Mouse (Mus musculus) midbrain, embryonic 14.5 days (tissue): ENCODE data around the gene Srsf1. TPM values are rescaled to one million over a fixed set of nuclear protein-coding genes. Genes with fewer than 3 reads are reported as not detected.

Experiments used
- ATAC-seq: fragments of 200-750 bp; cut with Nextera tagmentation; 2 replicates; pipeline ENCODE4 v1.8.0; 2017; ENCODE audit warnings: moderate number of reproducible peaks, moderate library complexity; ENCODE audit not compliant: low FRiP score, low TSS enrichment
- DNase-seq: peaks from one replicate; pipeline ENCODE4 v3.0.0-alpha.2; 2015
- H3K27ac ChIP-seq: fragments of 300-500 bp; sonication (generic); replicated peaks from 2 replicates; pipeline ENCODE4 v1.5.1; 2014; ENCODE audit warnings: mild to moderate bottlenecking, low read depth, low read length, moderate library complexity
- H3K27me3 ChIP-seq: fragments of 300-500 bp; sonication (generic); 2 replicates; pipeline ENCODE4 v1.6.1; 2014; ENCODE audit warnings: low read length, control low read depth, mixed read lengths; ENCODE audit not compliant: control insufficient read depth, insufficient read depth
- H3K36me3 ChIP-seq: fragments of 300-500 bp; sonication (generic); 2 replicates; pipeline ENCODE4 v1.6.1; 2014; ENCODE audit warnings: low read length, control low read depth; ENCODE audit not compliant: control insufficient read depth, insufficient read depth
- H3K4me1 ChIP-seq: fragments of 300-500 bp; sonication (generic); 2 replicates; pipeline ENCODE4 v1.6.1; 2014; ENCODE audit warnings: mild to moderate bottlenecking, antibody characterized with exemption, low read length, control low read depth; ENCODE audit not compliant: control insufficient read depth, insufficient read depth
- H3K4me2 ChIP-seq: fragments of 300-500 bp; sonication (generic); 2 replicates; pipeline ENCODE4 v1.6.1; 2014; ENCODE audit warnings: mild to moderate bottlenecking, low read length, moderate library complexity
- H3K4me3 ChIP-seq: fragments of 300-500 bp; sonication (generic); replicated peaks from 2 replicates; pipeline ENCODE4 v1.5.1; 2014; ENCODE audit warnings: low read depth, low read length
- H3K9ac ChIP-seq: fragments of 300-500 bp; sonication (generic); replicated peaks from 2 replicates; pipeline ENCODE4 v1.6.1; 2014; ENCODE audit warnings: mild to moderate bottlenecking, low read length, moderate library complexity
- H3K9me3 ChIP-seq: fragments of 300-500 bp; sonication (generic); 2 replicates; pipeline ENCODE4 v1.6.1; 2016; ENCODE audit warnings: low read length, control low read depth, mixed read lengths; ENCODE audit not compliant: control insufficient read depth
- WGBS: fragments of 180-500 bp; shearing (Covaris S2); extraction: QIAGEN DNeasy Blood & Tissue Kit; methylation state at CpG from one replicate; pipeline ENCODE4 v1.1.7; 2014; 5-methylcytosine and 5-hydroxymethylcytosine counted together
- polyA plus RNA-seq: library from polyadenylated mRNA; unstranded; fragments of >200 nt; fragmentation: Nextera tagmentation; extraction: Ambion mirVana; gene quantifications from 2 replicates; pipeline ENCODE4 v1.2.1, GENCODE M21; 2014

The Srsf1 gene
- polyA plus RNA-seq, 1 experiment from 2014 or later, result 342 TPM

GRCm38 (mm10) chr11:88061892-88062625 lies 14.9 kb downstream of the Srsf1 start:
- 80% methylated on average over 2 of the region's 2 CpGs for WGBS
- no peaks in the 10 kb centered on the region for H3K4me1 ChIP-seq
- H3K27ac ChIP-seq, result no peak overlapping the region
- no peaks in the 10 kb centered on the region for H3K27me3 ChIP-seq
- H3K4me2 ChIP-seq, result no peak overlapping the region
- no peak overlapping the region for H3K4me3 ChIP-seq
- H3K36me3 ChIP-seq, result no peaks in the 10 kb centered on the region
- H3K9ac ChIP-seq, result no peak overlapping the region
- DNase-seq, result no peak
- ATAC-seq, result no peak
- H3K9me3 ChIP-seq, result no peaks in the 10 kb centered on the region

GRCm38 (mm10) chr11:88065732-88066131 lies 18.6 kb downstream of the Srsf1 start:
- no peak overlapping the region for H3K4me2 ChIP-seq
- no peaks in the 10 kb centered on the region for H3K36me3 ChIP-seq
- DNase-seq, result no peak
- no peaks in the 10 kb centered on the region for H3K27me3 ChIP-seq
- H3K9ac ChIP-seq, result no peak overlapping the region
- no peak for ATAC-seq
- H3K4me3 ChIP-seq, result no peak overlapping the region
- no peak overlapping the region for H3K27ac ChIP-seq
- peaks cover 15% of the 10 kb centered on the region for H3K4me1 ChIP-seq
- no peaks in the 10 kb centered on the region for H3K9me3 ChIP-seq

- Histone ChIP-seq H3K4me1 (peaks cover 28% of the 10 kb centered on the region), H3K9me3 (no peaks in the 10 kb centered on the region), H3K9ac (peak overlapping the region; percentile 89), H3K27me3 (no peaks in the 10 kb centered on the region), H3K27ac (peak overlapping the region; percentile 99), H3K4me2 (peak overlapping the region; percentile 86), H3K36me3 (no peaks in the 10 kb centered on the region), H3K4me3 (peak overlapping the region; percentile 99)
- WGBS, result 3% methylated on average over 8 of the region's 8 CpGs
- ATAC-seq (no peak), DNase-seq (peak; percentile 50)
Observed at GRCm38 (mm10) chr11:88067191-88067585, 20.0 kb downstream of the Srsf1 start.

GRCm38 (mm10) chr11:88067586-88068410 lies 20.6 kb downstream of the Srsf1 start, which contains the start of gene Vezf1:
Vezf1 (plus strand) TSS chr11:88068279.
- H3K36me3 ChIP-seq, result no peaks in the 10 kb centered on the region
- DNase-seq (peak; percentile 92), ATAC-seq (peak; percentile 88)
- no peaks in the 10 kb centered on the region for H3K9me3 ChIP-seq
- H3K4me1 ChIP-seq, result peaks cover 31% of the 10 kb centered on the region
- H3K9ac ChIP-seq, result peak within 1 kb of the TSS; percentile 89
- peak within 1 kb of the TSS; percentile 99 for H3K4me3 ChIP-seq
- peak within 1 kb of the TSS; percentile 99 for H3K27ac ChIP-seq
- no peaks in the 10 kb centered on the region for H3K27me3 ChIP-seq
- under 1% methylated on average over 51 of the region's 81 CpGs for WGBS
- H3K4me2 ChIP-seq, result peak within 1 kb of the TSS; percentile 86

- Histone ChIP-seq H3K36me3 (peaks cover 7% of the 10 kb centered on the region; the same call in 1 of the 2 replicates), H3K4me3 (peak overlapping the region; percentile 99), H3K9me3 (no peaks in the 10 kb centered on the region), H3K4me2 (peak overlapping the region; percentile 86), H3K27me3 (no peaks in the 10 kb centered on the region), H3K9ac (peak overlapping the region; percentile 89), H3K4me1 (peaks cover 37% of the 10 kb centered on the region), H3K27ac (peak overlapping the region; percentile 99)
- peak; percentile 63 for DNase-seq
- WGBS, result under 1% methylated on average over 76 of the region's 92 CpGs
- ATAC-seq, result peak; percentile 74
Observed at GRCm38 (mm10) chr11:88068411-88069245, 21.5 kb downstream of the Srsf1 start.

- Histone ChIP-seq H3K4me1 (peaks cover 37% of the 10 kb centered on the region), H3K9me3 (no peaks in the 10 kb centered on the region), H3K4me2 (peak overlapping the region; percentile 86), H3K27me3 (no peaks in the 10 kb centered on the region), H3K9ac (peak overlapping the region; percentile 89), H3K36me3 (peaks cover 11% of the 10 kb centered on the region; the same call in 1 of the 2 replicates), H3K4me3 (peak overlapping the region; percentile 99), H3K27ac (peak overlapping the region; percentile 99)
- 1% methylated on average over 12 of the region's 12 CpGs for WGBS
- ATAC-seq (no peak), DNase-seq (no peak)
Observed at GRCm38 (mm10) chr11:88069246-88069570, 22.0 kb downstream of the Srsf1 start.

GRCm38 (mm10) chr11:88070392-88070791 lies 23.2 kb downstream of the Srsf1 start:
- Histone ChIP-seq H3K27me3 (no peaks in the 10 kb centered on the region), H3K36me3 (peaks cover 16% of the 10 kb centered on the region), H3K27ac (no peak overlapping the region), H3K4me2 (peak overlapping the region; percentile 86), H3K9me3 (no peaks in the 10 kb centered on the region), H3K9ac (peak overlapping the region; percentile 89; the same call in 1 of the 2 replicates), H3K4me3 (peak overlapping the region; percentile 99), H3K4me1 (peaks cover 39% of the 10 kb centered on the region)
- WGBS, result 12% methylated on average over 4 of the region's 4 CpGs
- no peak for DNase-seq
- ATAC-seq, result no peak

- peak overlapping the region; percentile 86 for H3K4me2 ChIP-seq
- peaks cover 39% of the 10 kb centered on the region for H3K4me1 ChIP-seq
- no peaks in the 10 kb centered on the region for H3K27me3 ChIP-seq
- no peak for ATAC-seq
- H3K9ac ChIP-seq, result peak overlapping the region; percentile 89; the same call in 1 of the 2 replicates
- peaks cover 17% of the 10 kb centered on the region for H3K36me3 ChIP-seq
- 0 out of 2 replicates have a peak overlapping the region, but pooled peaks have one; percentile 20 for H3K27ac ChIP-seq
- WGBS, result 43% methylated on average over 5 of the region's 5 CpGs
- peak overlapping the region; percentile 99 for H3K4me3 ChIP-seq
- DNase-seq, result no peak
- H3K9me3 ChIP-seq, result no peaks in the 10 kb centered on the region
Observed at GRCm38 (mm10) chr11:88071113-88071512, 23.9 kb downstream of the Srsf1 start.
